Mouse (Mus musculus) mesoderm, embryonic 11.5 days (tissue): ENCODE measurements around the gene Zfpl1.

Source experiments
- DNase-seq: peaks from one replicate; pipeline ENCODE4 v3.0.0-alpha.2; 2012; ENCODE audit warnings: low read depth, low spot score

Gene Zfpl1

GRCm38 (mm10) chr19:6101186-6101585 is 16.4 kb upstream of the Zfpl1 start:
- no peak for DNase-seq

GRCm38 (mm10) chr19:6097847-6098246 is 13.1 kb upstream of the Zfpl1 start:
- no peak for DNase-seq

- no peak for DNase-seq
Measured at GRCm38 (mm10) chr19:6094119-6094518, 9.4 kb upstream of the Zfpl1 start, which contains the start of gene AC131692.1. TSS of gene AC131692.1 (plus strand) at chr19:6094419.

- no peak for DNase-seq
Measured at GRCm38 (mm10) chr19:6088841-6089240, 4.1 kb upstream of the Zfpl1 start.

GRCm38 (mm10) chr19:6085417-6085879 is 692 bp upstream of the Zfpl1 start:
- DNase-seq = peak; percentile 85

GRCm38 (mm10) chr19:6082156-6082555 is 2.6 kb downstream of the Zfpl1 start, which contains the start of gene Gm28374:
TSS of gene Gm28374 (minus strand) at chr19:6082256.
- DNase-seq = no peak

- no peak for DNase-seq
Measured at GRCm38 (mm10) chr19:6079983-6080480, 4.7 kb downstream of the Zfpl1 start, which contains the start of gene Tmem262. TSS of gene Tmem262 (plus strand) at chr19:6080033.

GRCm38 (mm10) chr19:6076564-6077393 is 8.0 kb downstream of the Zfpl1 start, which contains the start of gene Vps51:
TSS of gene Vps51 (minus strand) at chr19:6077231.
- DNase-seq = peak; percentile 86

- DNase-seq = no peak
Measured at GRCm38 (mm10) chr19:6073889-6074288, 10.9 kb downstream of the Zfpl1 start.

GRCm38 (mm10) chr19:6071261-6071660 is 13.5 kb downstream of the Zfpl1 start:
- no peak for DNase-seq

- DNase-seq = no peak
Measured at GRCm38 (mm10) chr19:6070571-6071250, 14.0 kb downstream of the Zfpl1 start.

- no peak for DNase-seq
Measured at GRCm38 (mm10) chr19:6069851-6070250, 14.9 kb downstream of the Zfpl1 start.

- no peak for DNase-seq
Measured at GRCm38 (mm10) chr19:6068951-6069350, 15.8 kb downstream of the Zfpl1 start.

GRCm38 (mm10) chr19:6067724-6068415 is 16.9 kb downstream of the Zfpl1 start, which contains the start of gene Tm7sf2:
TSS of gene Tm7sf2 (minus strand) at chr19:6068373.
- peak; percentile 94 for DNase-seq

GRCm38 (mm10) chr19:6067011-6067723 is 17.6 kb downstream of the Zfpl1 start:
- peak; percentile 89 for DNase-seq

GRCm38 (mm10) chr19:6066571-6066970 is 18.2 kb downstream of the Zfpl1 start:
- no peak for DNase-seq

GRCm38 (mm10) chr19:6063081-6063480 is 21.7 kb downstream of the Zfpl1 start:
- DNase-seq = no peak

GRCm38 (mm10) chr19:6062418-6062817 is 22.3 kb downstream of the Zfpl1 start:
- no peak for DNase-seq

GRCm38 (mm10) chr19:6061641-6062302 is 23.0 kb downstream of the Zfpl1 start:
- peak; percentile 54 for DNase-seq

GRCm38 (mm10) chr19:6061021-6061533 is 23.7 kb downstream of the Zfpl1 start, which contains the start of gene Znhit2:
TSS of gene Znhit2 (plus strand) at chr19:6061192.
- DNase-seq = peak; percentile 94
